Mouse (Mus musculus) G1E (cell line): ENCODE data around the gene 1700011M02Rik.
"Not testable (repeated sequence)": the region's sequence is repeated elsewhere in the genome, so short reads cannot be mapped to it uniquely, and the experiment has no call there.

ENCODE experiments used
- CTCF ChIP-seq: IDR thresholded peaks from 2 replicates; pipeline ENCODE4 v1.5.1; 2012; ENCODE audit warnings: low read depth, low read length, inconsistent platforms, mixed read lengths
- POLR2AphosphoS5 ChIP-seq: IDR thresholded peaks from 2 replicates; pipeline ENCODE4 v1.6.1; 2012; ENCODE audit warnings: low read depth, low read length, inconsistent platforms; ENCODE audit not compliant: insufficient replicate concordance

GRCm38 (mm10) chrX:102908587-102908986 lies at the start of gene 1700011M02Rik, which contains the start of gene Dmrtc1a:
- not testable (repeated sequence) for TF ChIP-seq CTCF, POLR2AphosphoS5
